Mouse (Mus musculus) cortical plate, adult 2 months (tissue): ENCODE measurements at regions not wholly inside any gene's neighbourhood (a gene's known extent, or its start where the extent isn't known, plus 50 kb on each side); places are given as distances from the start of the nearest gene placed in this dataset.

ENCODE experiments used
- H3K27ac ChIP-seq: fragments of 200-500 bp; 2 replicates; pipeline ENCODE4 v1.5.1; 2012; ENCODE audit warnings: low read length, control low read depth, inconsistent platforms; ENCODE audit not compliant: insufficient read depth
- H3K4me1 ChIP-seq: fragments of 200-500 bp; 2 replicates; pipeline ENCODE4 v1.6.1; 2011; ENCODE audit warnings: low read length; ENCODE audit not compliant: control insufficient read depth, insufficient read depth
- H3K4me3 ChIP-seq: fragments of 200-500 bp; 2 replicates; pipeline ENCODE4 v1.5.1; 2011; ENCODE audit warnings: mild to moderate bottlenecking, low read length, control low read depth; ENCODE audit not compliant: insufficient read depth
- CTCF ChIP-seq: fragments of 200-500 bp; IDR thresholded peaks from 2 replicates; pipeline ENCODE4 v1.5.1; 2011; ENCODE audit warnings: mild to moderate bottlenecking, control low read depth, low read length; ENCODE audit not compliant: insufficient read depth; ENCODE audit errors: extremely low read depth
- POLR2A ChIP-seq: fragments of 200-500 bp; IDR thresholded peaks from 2 replicates; pipeline ENCODE4 v1.6.1; 2011; ENCODE audit warnings: mild to moderate bottlenecking, low read length, control low read depth; ENCODE audit not compliant: insufficient read depth; ENCODE audit errors: extremely low read depth

GRCm38 (mm10) chr2:131404218-131404555, 51.5 kb upstream of the Rnf24 start:
- Histone ChIP-seq H3K27ac (no peak overlapping the region), H3K4me3 (no peak overlapping the region), H3K4me1 (peaks cover 7% of the 10 kb centered on the region)
- no peak for TF ChIP-seq CTCF
- no peak for TF ChIP-seq POLR2A

GRCm38 (mm10) chr2:131403543-131404217, 51.0 kb upstream of the Rnf24 start:
- TF ChIP-seq POLR2A (no peak), CTCF (no peak)
- Histone ChIP-seq H3K4me3 (no peak overlapping the region), H3K4me1 (peaks cover 7% of the 10 kb centered on the region), H3K27ac (no peak overlapping the region)
